Mouse (Mus musculus) testis, adult 2 months (tissue): Measurements from ENCODE around the gene Socs2.

Experiments used
- CTCF ChIP-seq: fragments of 200-500 bp; IDR thresholded peaks from 2 replicates; pipeline ENCODE4 v1.5.1; 2012; ENCODE audit warnings: low read depth, mild to moderate bottlenecking, inconsistent platforms, low read length, moderate library complexity; ENCODE audit not compliant: control insufficient read depth, insufficient read depth, insufficient replicate concordance
- POLR2A ChIP-seq: fragments of 200-500 bp; IDR thresholded peaks from 2 replicates; pipeline ENCODE4 v1.6.1; 2012; ENCODE audit warnings: low read depth, mild to moderate bottlenecking, inconsistent platforms, low read length, moderate library complexity; ENCODE audit not compliant: control insufficient read depth

DNA sequence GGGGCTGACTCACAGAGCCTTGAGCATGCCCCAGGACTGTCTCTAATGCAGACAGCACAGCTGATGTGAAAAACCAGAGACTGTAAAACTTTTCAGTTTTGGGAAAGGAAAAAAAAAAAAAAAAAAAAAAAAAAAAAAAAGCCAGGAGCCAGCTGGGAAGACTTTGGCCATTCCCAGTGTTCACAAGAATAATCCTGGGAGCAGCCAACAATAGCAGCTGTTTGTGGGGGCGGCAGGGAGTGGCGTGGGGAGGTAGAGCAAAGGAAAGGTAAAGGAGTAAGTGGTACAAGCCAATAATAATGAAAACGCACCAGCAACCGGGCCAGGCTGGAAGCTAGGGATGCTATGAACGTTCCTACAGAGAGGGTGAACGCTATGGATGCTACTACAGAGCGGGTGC lies 60.3 kb downstream of the Socs2 start:
- TF ChIP-seq CTCF = no peak
- TF ChIP-seq POLR2A = no peak
